Mouse (Mus musculus) monocyte, adult 2 months (primary cell): ENCODE measurements around the gene Nkd2.

ENCODE experiments used
- DNase-seq, 2 experiments: peaks; one replicate each; pipeline ENCODE4 v3.0.0; 2022; ENCODE audit warnings: low spot score in 2 of 2, low read depth in 1 of 2

Nkd2 gene

DNA sequence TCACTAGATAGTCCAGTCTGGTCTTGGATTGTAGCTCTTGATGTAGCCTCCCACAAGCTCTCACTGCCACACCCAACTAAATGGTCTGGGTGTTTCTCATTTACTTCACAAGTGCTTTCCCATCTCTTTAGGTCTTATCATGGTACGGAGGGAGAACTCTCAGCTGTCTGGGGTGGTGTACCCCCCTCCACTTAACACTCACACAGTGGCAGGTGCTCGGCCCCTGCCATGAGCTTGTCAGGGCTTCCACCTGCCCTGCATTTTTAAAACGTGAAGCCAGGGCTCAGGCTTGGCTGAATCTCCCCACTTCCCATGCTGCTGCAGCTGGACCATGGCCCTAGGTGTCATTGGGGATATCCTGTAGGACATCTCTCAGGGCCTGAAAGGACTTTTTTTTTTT lies 28.5 kb downstream of the Nkd2 start:
- no peak for DNase-seq

DNA sequence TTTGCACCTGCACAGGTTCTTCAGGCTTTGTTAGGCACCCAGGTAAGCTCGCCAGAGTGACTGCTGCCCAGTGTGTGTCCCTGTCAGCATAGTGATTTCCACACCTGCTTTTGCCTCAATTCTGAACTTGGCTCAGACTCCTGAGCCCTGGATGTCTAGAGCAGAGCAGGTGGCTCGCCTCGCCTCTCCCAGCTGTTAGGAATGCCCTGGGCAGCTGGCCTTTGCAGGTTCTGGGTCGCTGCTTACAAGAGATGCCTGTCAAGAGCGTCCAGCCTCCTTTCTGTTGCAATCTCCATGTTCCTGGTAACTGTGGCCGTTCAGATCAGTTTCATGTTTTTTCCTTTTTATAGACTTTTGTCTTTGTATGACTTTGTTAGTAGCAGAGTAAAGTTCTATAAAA lies 31.1 kb downstream of the Nkd2 start:
- DNase-seq, result no peak

DNA sequence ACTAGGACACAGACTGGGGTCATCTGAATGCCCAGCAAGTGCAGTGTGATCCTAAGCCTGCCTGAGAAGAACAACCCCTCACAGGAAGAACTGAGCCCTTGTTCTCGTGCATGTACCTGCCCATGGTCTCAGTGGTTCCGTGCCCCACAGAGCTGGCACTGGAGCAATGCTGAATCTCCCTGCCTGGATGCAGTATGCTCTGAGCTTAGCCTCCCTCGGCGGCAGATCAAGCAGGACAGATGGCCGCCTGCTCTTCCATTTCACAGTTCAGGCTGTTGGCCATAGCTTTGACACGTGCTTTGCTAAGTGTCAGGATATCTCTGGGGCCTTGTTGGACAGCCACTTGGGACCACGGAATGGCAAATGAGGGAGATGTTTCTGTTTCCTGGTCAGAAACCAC lies 33.2 kb downstream of the Nkd2 start:
- DNase-seq, result no peak

DNA sequence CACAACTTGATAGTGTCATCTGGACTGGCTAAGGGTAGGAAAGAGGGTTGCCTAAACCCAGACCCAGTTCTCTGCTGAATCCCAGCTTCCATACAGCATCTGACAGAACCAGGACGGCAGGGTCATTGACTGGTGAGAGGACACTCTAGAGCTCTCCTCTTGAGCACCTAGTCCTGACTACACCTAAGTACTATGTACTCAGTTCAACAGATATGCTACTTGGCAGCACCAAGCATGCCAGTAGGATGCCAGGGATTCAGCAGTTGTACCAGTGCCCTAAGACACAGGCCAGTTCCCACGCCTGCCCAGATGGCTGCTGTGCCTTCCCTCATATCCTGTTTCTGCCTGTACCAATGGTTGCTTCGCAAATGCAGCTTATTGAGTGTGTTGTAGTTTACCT lies 34.5 kb downstream of the Nkd2 start:
- no peak for DNase-seq

DNA sequence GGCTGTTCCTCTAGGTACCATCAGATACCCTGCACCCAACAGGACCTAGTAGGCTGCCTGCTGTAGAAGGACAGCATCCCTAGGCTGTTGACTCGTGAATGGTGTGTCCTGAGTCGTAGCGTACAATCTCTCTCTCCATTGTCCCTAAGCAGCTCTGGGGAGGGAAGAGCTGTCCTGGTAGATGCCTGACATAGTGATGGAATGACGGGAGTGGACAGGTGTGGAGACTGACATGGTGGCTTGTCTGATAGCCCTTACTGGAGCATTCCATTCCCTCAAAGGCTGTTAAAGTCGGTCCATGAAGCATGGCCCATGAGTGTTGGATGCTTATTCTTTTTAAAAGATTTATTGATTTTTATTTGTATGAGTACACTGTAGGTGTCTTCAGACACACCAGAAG lies 42.5 kb downstream of the Nkd2 start:
- DNase-seq, result no peak

DNA sequence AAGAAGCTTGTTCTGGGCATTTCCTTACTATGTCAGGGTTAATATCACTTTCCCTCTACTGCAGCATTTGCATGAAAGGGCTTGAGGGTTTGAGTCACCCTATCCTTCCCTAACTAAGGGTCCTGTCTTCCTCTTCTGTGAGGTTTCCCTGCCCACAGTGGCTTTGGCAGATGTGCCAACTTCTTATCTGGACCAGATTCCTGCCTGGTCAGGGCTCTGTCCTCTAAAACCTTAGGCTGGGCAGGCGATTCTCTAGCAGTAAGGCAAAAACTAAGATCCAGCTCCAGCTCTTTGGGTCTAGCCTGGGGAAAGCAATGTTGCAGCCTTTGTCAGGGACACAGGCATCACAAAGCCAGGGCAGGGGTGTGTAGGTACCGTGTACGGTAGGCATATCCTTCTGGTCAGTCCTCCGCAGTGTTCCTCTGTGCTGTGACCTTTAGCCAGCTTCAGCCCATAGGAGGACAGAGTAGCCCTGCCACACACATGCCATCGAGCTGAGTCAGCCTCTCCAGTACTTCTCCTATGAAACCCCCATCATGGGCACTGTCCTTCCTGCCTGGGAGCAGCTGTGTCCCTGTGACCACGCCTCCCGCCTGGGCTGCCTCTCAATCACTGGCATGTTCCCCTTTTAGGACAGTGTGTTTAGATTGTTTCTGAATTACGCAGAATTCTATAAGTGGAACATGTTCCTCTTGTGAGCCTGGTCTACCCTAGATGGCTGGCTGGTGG lies 43.8 kb downstream of the Nkd2 start:
- peak; percentile 80 to 82 for DNase-seq

DNA sequence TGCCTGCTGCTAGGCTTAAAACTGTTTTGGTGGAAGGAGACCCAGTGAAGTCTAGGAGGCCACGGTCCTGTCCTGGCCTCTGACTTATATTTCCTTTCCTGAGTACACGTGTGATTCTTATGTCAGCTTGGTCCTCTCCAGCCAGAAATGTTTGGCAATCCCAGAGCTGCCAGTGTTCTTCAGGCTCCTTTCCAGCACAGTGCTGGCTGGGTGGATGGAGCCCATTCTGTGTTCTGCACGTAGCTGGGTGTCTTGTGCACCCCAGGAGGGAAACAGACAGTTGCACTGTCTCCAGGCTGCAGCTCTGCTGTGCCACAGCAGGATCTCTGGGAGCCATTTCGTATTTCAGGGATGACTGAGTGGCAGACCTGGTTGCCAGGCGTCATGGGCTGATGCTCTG lies 48.3 kb downstream of the Nkd2 start:
- DNase-seq, result no peak

DNA sequence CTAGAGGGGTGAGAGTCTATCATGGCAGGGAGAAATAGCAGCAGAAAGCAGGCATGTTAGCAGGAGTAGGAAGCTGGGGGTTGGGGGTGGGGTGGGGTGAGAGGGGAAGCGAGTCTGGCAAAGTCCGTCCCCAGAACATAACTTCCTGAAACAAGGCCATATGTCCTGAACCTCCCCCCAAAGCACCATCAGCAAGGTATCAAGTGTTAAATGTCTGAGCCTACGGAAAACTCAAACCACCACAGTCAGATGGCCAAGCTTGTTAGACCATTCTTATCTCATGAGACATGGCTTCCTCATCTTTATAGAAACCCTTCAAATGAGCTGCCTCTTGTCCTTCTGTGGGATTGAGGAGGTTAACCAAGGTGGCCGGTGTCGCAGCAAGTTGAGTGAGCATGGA lies 54.3 kb downstream of the Nkd2 start:
- no peak for DNase-seq

DNA sequence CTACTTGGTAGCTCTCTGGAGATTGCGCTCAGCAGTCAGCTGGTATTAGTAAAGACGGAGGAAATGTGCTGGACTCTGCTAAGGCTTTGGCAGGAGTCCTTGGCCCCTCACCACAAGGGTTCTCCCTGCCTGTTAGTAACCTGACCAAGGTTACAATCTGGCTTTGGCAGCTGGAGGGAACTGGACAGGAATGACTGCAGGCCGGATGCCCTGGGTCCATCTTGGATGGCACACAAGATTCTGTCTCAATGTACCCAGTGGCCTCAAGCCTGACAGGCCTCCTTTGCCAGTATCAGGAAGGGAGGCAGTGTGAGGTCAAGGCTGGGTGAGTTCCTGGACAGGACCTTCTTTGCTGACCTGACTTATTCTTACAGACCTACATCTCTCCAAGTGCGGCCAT lies 55.3 kb downstream of the Nkd2 start:
- DNase-seq, result no peak

DNA sequence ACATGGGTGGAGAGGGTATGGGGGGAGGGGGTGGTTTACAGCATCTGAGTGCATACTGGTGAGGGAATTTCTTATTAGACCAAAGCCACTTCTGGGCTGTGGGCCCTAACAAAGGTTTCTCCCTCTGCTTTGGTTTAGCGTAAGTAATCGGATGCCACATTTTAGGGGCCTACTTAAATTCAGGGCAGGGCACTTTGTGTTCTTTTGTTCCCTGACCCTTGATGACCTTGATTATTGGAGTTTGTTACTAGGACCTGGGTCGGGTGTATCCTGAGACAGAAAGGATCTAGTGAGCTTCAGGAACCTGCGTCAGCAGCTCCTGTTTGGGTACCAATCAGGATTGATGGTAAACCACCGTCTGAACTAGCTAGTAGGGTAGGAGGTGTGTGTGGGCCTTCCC lies 64.9 kb downstream of the Nkd2 start:
- DNase-seq, result no peak

DNA sequence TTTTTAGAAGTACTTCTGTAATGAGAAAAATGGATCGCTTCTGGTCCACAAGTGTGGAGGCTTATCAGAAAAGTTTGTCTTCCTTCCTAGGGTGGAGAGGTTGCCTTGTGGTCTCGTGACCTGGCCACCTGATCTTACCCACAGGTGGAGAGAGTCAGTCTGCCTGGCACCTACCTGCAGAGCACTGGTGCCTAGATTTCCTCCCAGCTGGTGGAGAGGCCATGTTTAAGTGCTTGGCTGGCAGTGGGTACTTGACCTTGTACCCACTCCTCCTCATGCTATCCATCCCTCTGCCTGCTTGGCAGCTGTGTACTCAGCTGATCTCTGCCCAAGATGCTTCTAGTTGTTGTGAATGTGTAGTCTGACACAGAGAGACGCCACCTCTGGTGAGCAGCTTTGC lies 69.9 kb downstream of the Nkd2 start:
- DNase-seq, result no peak

DNA sequence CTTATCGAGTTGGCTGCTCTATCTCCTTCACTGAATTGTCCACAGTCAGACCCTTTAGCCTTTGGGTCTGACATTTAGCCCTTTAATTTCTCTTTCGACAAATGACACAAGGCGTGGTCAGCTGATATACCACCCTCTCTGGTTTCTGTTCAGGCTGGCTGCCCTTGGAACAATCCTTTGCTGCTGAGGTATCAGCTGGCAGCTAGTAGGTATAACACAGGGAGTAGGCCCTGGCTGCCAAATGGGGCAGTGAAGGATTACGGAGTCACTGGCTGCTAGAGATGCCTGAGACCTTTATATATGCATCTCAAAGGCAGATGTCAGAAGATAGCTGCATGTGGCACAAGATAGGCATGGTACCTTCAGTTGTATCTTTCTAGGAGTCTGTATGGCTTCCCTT lies 71.6 kb downstream of the Nkd2 start:
- DNase-seq, result no peak

DNA sequence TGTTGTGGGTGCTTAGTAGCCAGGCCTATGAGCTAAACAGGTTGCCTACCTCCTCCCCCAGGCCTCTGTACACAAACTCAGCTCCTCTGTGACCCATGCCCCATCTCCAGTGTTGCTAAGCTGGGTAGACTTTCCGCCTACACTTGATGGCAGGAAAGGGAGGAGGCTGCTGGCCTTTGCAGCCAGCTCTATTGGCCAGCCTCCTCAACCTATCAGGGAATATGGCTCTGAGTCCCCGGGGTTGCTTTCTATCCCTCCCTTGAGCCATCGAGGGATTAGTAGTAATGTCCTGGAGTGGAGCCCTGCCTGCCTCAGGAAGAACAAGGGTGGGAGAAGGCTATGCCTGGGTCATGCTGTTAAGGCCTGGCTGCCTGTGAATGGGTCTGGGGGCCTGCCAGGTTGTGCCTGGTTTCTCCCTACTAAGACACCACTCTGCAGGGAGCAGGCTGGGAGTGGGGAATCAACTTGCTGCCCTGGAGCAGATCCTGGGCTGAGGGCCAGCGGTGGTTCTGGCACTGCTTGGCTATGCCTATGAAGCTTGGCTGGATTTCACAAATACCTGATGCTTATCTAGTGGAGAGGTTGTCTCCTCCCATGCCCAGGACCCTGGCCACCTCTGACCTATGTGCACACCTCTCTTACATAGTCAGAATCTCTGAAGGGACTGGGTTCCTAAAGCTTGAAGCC lies 73.8 kb downstream of the Nkd2 start:
- DNase-seq, result no peak

DNA sequence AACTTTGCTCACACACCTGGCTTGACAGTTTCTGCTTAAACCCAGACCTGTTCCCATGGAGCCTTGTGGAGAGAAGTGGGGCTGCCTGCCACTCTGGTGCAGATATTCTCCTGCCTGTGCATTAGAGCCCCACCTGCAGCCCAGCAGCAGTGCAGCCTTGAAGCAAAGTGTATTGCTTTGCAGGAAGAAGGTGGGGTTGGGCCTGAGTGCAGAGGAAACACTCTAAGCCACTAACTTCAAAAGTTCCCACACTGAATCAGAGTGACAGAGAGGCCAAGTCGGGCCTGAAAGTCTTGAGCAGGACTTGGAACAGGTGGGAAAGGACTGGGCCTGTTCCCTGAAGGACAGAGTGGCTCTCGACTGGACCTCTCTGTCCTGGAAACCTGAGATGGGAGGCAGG lies 74.8 kb downstream of the Nkd2 start:
- no peak for DNase-seq

DNA sequence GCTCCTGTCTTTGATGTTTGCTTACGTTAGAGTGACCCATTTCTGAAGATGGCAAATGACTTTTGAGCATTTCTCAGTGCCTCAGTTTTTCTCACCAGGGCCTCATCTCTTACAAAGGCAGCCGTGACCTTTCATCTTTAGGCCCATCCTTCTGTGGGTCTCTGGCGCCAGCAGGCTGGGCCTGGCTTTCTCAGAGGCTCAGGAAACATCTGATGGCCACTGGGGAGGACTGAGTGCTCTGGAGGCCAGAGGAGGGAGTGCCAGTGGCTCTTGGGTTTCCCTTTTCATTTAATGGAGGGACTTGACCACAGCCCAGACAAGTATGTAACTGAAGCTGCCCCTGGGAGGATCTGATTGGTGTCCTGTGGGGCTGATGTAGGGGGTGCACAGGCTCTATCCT lies 76.3 kb downstream of the Nkd2 start:
- DNase-seq, result no peak

DNA sequence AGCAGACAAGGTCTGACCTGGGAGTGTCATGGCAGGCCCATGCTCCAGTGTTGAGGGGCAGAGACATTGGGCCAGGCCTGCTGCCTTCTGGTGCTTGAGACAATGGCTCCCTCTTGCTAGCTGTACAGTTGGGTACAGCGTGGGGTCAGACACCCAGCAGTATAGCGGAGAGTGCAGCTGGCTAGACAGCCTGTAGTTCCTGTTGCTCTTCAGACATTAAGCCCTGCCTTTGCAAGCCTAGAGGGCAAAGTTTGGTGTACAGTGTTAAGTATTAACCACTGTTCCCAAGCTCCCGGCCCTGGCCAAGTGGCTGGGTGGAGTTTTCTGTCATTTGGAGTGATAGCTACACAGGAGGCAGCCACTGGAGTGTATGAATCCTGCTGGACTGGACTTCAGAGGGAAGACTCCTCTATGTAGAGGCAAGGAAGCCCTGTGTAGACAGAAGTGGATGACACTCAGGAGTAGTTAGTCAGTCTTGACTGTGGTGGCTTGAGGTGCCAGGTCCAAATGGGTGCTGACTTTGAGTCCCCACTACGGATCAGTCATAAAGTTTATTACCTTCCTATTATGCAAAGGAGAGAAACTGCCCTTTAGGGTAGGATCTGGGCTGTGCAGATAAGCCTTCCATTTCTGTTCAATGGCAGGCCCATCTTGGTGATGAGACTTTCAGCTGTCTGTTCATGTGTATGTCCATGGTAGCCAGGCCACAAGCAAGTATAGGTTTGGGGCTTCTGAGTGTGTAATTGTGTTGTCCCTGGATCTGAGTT lies 77.3 kb downstream of the Nkd2 start:
- DNase-seq, result no peak
